Mouse (Mus musculus): ENCODE results near the gene Bri3bp. TPM values are rescaled to one million over a fixed set of nuclear protein-coding genes. Genes with fewer than 3 reads are reported as not detected.
A peak's percentile ranks its signal among the peaks of the same experiment; 100 is the strongest.

Gene Bri3bp
- polyA plus RNA-seq, 1 experiment from 2014 or later, result 54.7 TPM

- Histone ChIP-seq H3K9me3 (replicated peaks) (no peaks in the 10 kb centered on the region), H3K27me3 (ENCODE audit: low read depth, poor library complexity, severe bottlenecking) (no peaks in the 10 kb centered on the region), H3K4me1 (no peaks in the 10 kb centered on the region; the same call in 1 of the 2 replicates), H3K27ac (replicated peaks) (no peak overlapping the region), H3K4me3 (no peak overlapping the region), H3K36me3 (peaks cover 87% of the 10 kb centered on the region)
- DNase-seq (ENCODE audit: low spot score), result no peak
- 97% methylated on average over 6 of the region's 6 CpGs for WGBS
Measured at GRCm38 (mm10) chr5:125503628-125504027, 62.3 kb downstream of the Bri3bp start.

- 76% methylated on average over 11 of the region's 11 CpGs for WGBS
- no peak overlapping the region for H3K27ac ChIP-seq (replicated peaks)
- peaks cover 90% of the 10 kb centered on the region for H3K36me3 ChIP-seq
- H3K4me3 ChIP-seq, result no peak overlapping the region
- H3K4me1 ChIP-seq, result no peaks in the 10 kb centered on the region; the same call in 1 of the 2 replicates
- no peaks in the 10 kb centered on the region for H3K27me3 ChIP-seq (ENCODE audit: low read depth, poor library complexity, severe bottlenecking)
- no peaks in the 10 kb centered on the region for H3K9me3 ChIP-seq (replicated peaks)
- no peak for DNase-seq (ENCODE audit: low spot score)
Measured at GRCm38 (mm10) chr5:125504692-125505091, 63.3 kb downstream of the Bri3bp start.

- Histone ChIP-seq H3K4me1 (no peaks in the 10 kb centered on the region; the same call in 1 of the 2 replicates), H3K9me3 (replicated peaks) (no peaks in the 10 kb centered on the region), H3K27me3 (ENCODE audit: low read depth, poor library complexity, severe bottlenecking) (no peaks in the 10 kb centered on the region), H3K36me3 (peaks cover 89% of the 10 kb centered on the region), H3K27ac (replicated peaks) (no peak overlapping the region), H3K4me3 (no peak overlapping the region)
- DNase-seq (ENCODE audit: low spot score), result no peak
- WGBS, result 89% methylated on average over 15 of the region's 15 CpGs
Measured at GRCm38 (mm10) chr5:125505968-125506367, 64.6 kb downstream of the Bri3bp start.

- Histone ChIP-seq H3K4me1 (no peaks in the 10 kb centered on the region), H3K27me3 (ENCODE audit: low read depth, poor library complexity, severe bottlenecking) (no peaks in the 10 kb centered on the region), H3K4me3 (no peak overlapping the region), H3K27ac (replicated peaks) (no peak overlapping the region), H3K36me3 (peaks cover 91% of the 10 kb centered on the region), H3K9me3 (replicated peaks) (no peaks in the 10 kb centered on the region)
- 89% methylated on average over 9 of the region's 9 CpGs for WGBS
- DNase-seq (ENCODE audit: low spot score), result no peak
Measured at GRCm38 (mm10) chr5:125507582-125507981, 66.2 kb downstream of the Bri3bp start.

- H3K27ac ChIP-seq (replicated peaks), result no peak overlapping the region
- H3K27me3 ChIP-seq (ENCODE audit: low read depth, poor library complexity, severe bottlenecking), result no peaks in the 10 kb centered on the region
- no peak overlapping the region for H3K4me3 ChIP-seq
- no peaks in the 10 kb centered on the region for H3K9me3 ChIP-seq (replicated peaks)
- H3K36me3 ChIP-seq, result peaks cover 91% of the 10 kb centered on the region
- H3K4me1 ChIP-seq, result no peaks in the 10 kb centered on the region
- WGBS, result 94% methylated on average over 10 of the region's 10 CpGs
- no peak for DNase-seq (ENCODE audit: low spot score)
Measured at GRCm38 (mm10) chr5:125508006-125508405, 66.6 kb downstream of the Bri3bp start.

GRCm38 (mm10) chr5:125509541-125509940, 68.2 kb downstream of the Bri3bp start:
- H3K36me3 ChIP-seq, result peaks cover 91% of the 10 kb centered on the region
- no peaks in the 10 kb centered on the region for H3K27me3 ChIP-seq (ENCODE audit: low read depth, poor library complexity, severe bottlenecking)
- no peaks in the 10 kb centered on the region for H3K4me1 ChIP-seq
- peak; percentile 50 for DNase-seq (ENCODE audit: low spot score)
- no peak overlapping the region for H3K27ac ChIP-seq (replicated peaks)
- H3K4me3 ChIP-seq, result no peak overlapping the region
- 49% methylated on average over 5 of the region's 5 CpGs for WGBS
- no peaks in the 10 kb centered on the region for H3K9me3 ChIP-seq (replicated peaks)

Small RNA genes within 50 kb of the gene (microRNA-seq; reads per million reads assigned to microRNA genes)
- not detected for gene Gm27551

Other genes with a start within 250 kb of the Bri3bp start
- gene Scarb1, start 100.5 kb upstream of the Bri3bp start, polyA plus RNA-seq (2016; fragmentation: Nextera tagmentation; extraction: Ambion mirVana), result 48.1 and 52.3 TPM in 2 replicates
- 0.56 and 0.57 TPM in 2 replicates for gene Gm10382, start 52.2 kb upstream of the Bri3bp start, polyA plus RNA-seq (2016; fragmentation: Nextera tagmentation; extraction: Ambion mirVana)
- gene Ubc, start 51.4 kb upstream of the Bri3bp start, polyA plus RNA-seq (2016; fragmentation: Nextera tagmentation; extraction: Ambion mirVana), result 957 and 1,129 TPM in 2 replicates
- gene Dhx37, start 7.4 kb upstream of the Bri3bp start, polyA plus RNA-seq (2016; fragmentation: Nextera tagmentation; extraction: Ambion mirVana), result 17.4 and 21.2 TPM in 2 replicates
- gene Aacs, start 34.2 kb downstream of the Bri3bp start, polyA plus RNA-seq (2016; fragmentation: Nextera tagmentation; extraction: Ambion mirVana), result 63.9 and 71.5 TPM in 2 replicates
- 0.20 and 0.29 TPM in 2 replicates for gene Tmem132b, start 90.2 kb downstream of the Bri3bp start, polyA plus RNA-seq (2016; fragmentation: Nextera tagmentation; extraction: Ambion mirVana)